Mouse (Mus musculus) B cell, adult (primary cell): Measurements from ENCODE around the gene Gm8947. TPM values are rescaled to one million over a fixed set of nuclear protein-coding genes. Genes with fewer than 3 reads are reported as not detected.

Source experiments
- total RNA-seq: library from RNA; stranded (reverse); gene quantifications from 4 replicates; pipeline ENCODE4 v1.2.4, GENCODE M21; 2023; ENCODE audit not compliant: inconsistent age

Gene Gm8947
- total RNA-seq, result 0.29 to 0.30 TPM in 2 of 4 replicates, not detected in the others

GRCm38 (mm10) chr1:151192075-151192474 lies at the start of gene Gm8947:
Gm8947 (plus strand) TSS chr1:151192376.

GRCm38 (mm10) chr1:151182266-151182665 lies 9.9 kb upstream of the Gm8947 start, which contains the start of gene Gm47985:
Gm47985 (plus strand) TSS chr1:151182537.

GRCm38 (mm10) chr1:151198120-151198519 lies 5.9 kb downstream of the Gm8947 start, which contains the start of gene Gm47995:
Gm47995 (plus strand) TSS chr1:151198448.

GRCm38 (mm10) chr1:151203818-151204217 lies 11.6 kb downstream of the Gm8947 start, which contains the start of gene 3110040M04Rik:
3110040M04Rik (plus strand) TSS chr1:151204121.

GRCm38 (mm10) chr1:151209824-151210355 lies 17.7 kb downstream of the Gm8947 start, which contains the start of gene Gm47996:
Gm47996 (plus strand) TSS chr1:151210131.

Other genes with a start within 250 kb of the Gm8947 start
- not detected in 4 replicates for gene Hmcn1, start 198.9 kb upstream of the Gm8947 start, total RNA-seq
- gene Gm47985, start 9.8 kb upstream of the Gm8947 start, total RNA-seq, result 0.32 TPM in 1 of 4 replicates, not detected in the others
- not detected in 4 replicates for gene Gm47995, start 6.1 kb downstream of the Gm8947 start, total RNA-seq
- not detected in 4 replicates for gene 3110040M04Rik, start 11.7 kb downstream of the Gm8947 start, total RNA-seq
- not detected in 4 replicates for gene Gm47996, start 17.8 kb downstream of the Gm8947 start, total RNA-seq
- gene Ivns1abp, start 152.1 kb downstream of the Gm8947 start, total RNA-seq, result 324 to 363 TPM (median 350 TPM) in 4 replicates
- 32.4 to 47.2 TPM (median 36.9 TPM) in 4 replicates for gene Swt1, start 236.1 kb downstream of the Gm8947 start, total RNA-seq
- 38.5 to 41.6 TPM (median 40.4 TPM) in 4 replicates for gene Trmt1l, start 236.2 kb downstream of the Gm8947 start, total RNA-seq